Mouse (Mus musculus) CD8-positive naive resting alpha-beta T cell, adult 2 months (primary cell): Measurements from ENCODE around the gene Asah2.
A peak's percentile ranks its signal among the peaks of the same experiment; 100 is the strongest.
"Not testable (repeated sequence)": the region's sequence is repeated elsewhere in the genome, so short reads cannot be mapped to it uniquely, and the experiment has no call there.

Experiments used
- DNase-seq, 2 experiments: peaks; one replicate each; pipeline ENCODE4 v3.0.0; 2022; ENCODE audit warnings: low read depth in 2 of 2, low spot score in 2 of 2

Asah2 gene

DNA sequence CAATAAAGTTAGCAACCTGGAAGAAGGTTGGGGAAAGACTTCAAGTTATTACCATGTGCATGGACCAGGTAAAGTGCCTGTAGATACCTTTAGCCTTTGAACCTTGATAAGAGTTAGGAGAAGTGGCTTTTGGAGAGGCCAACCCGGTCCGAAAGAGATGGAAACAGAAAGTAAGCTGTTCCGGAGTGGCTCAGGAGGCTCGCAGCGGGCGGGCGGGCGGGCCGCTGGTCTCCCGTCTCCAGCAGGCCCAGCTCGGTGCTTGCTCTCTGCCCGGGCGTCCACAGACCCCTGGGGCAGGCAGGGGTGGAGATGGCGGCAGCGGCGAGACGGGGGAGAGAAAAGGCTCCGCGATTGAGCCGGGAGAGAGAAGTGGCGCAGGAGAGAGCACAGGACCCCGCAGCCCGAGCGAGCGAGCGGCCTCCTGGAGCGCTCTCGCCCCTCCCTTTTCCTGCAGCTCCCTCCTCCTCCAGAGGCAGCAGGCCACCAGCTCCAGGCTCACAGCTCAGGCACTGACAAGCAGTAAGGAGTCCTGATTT lies at the start of gene Asah2:
Gene Asah2, minus strand, starts transcription at position 441 of the 536 bp plus-strand sequence.
- peak; percentile 44 to 64 for DNase-seq

GRCm38 (mm10) chr19:32157045-32157444 lies 49.0 kb upstream of the Asah2 start:
- no peak for DNase-seq

DNA sequence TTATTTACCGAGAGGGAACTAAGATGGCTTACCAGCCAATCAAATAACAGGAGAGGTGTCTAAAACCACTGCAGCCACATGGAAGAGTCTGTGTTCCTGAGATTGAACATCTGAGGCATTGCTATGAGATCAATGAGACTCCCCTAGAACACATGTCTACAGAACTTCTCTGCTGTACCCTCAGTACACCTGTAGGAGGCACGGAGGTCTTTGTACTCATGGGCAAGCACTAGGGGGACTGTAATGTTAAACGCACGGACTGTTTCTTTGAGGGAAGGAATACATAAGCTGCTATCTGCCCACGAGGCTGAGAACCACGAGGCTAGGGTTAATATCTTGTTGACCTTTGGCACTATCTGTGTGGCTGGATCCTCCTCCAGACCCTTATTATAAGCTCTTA lies 44.5 kb upstream of the Asah2 start:
- no peak for DNase-seq

GRCm38 (mm10) chr19:32148710-32149109 lies 40.7 kb upstream of the Asah2 start:
- DNase-seq, result no peak

DNA sequence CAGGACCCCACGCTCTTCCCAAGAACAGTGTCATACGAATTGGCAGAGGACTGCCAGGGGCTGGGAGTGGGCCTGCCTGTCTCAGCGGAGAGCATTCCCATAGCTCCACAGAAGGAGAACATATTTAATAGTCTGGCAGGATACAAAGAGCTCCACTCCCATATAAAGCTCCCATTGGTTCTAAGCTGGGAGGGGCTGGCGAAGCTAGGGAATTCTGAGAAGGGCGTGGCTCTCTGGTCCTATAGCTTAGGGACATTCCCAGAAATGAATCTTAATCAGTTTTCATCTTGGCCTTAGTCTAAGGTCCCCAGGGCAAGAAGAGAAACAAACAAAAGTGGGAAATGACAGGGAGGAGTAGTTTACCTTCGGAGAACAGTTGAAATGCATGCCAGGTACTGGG lies 34.4 kb upstream of the Asah2 start:
- DNase-seq, result no peak

DNA sequence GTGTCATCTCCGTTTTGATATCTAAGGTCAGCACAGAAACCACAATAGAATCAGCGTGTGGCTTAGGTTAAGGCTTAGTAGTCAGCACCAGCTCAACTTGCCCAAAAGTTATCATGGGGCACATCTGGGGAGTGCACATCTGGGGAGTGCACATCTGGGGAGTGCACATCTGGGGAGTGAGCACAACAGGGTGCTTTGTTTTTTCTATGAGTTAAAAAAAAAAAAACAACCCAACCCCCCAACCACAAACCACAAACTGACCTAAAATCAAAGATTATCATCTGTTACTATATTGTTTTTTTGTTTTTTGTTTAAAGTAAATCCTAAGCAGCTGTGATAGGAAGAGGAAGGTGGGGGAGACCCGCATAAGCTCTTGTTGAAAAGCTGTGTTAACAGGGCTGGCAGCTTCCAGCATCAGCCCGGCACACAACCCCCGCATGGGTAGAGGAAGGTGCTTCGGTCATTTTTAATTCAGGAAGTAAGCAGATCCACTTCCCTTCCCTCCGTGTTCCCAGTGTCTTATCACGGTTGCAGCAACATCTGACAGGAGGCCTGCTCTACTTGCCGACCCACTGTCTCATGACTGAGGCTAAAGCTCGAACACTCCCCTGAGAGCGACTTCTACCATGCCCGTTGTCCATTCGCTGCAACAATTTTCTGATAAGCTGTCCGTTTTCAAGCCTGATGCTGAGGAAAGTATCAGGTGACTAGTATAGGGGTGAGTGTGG lies 30.5 kb upstream of the Asah2 start:
- DNase-seq, result no peak

GRCm38 (mm10) chr19:32137904-32138303 lies 29.9 kb upstream of the Asah2 start:
- DNase-seq, result no peak

DNA sequence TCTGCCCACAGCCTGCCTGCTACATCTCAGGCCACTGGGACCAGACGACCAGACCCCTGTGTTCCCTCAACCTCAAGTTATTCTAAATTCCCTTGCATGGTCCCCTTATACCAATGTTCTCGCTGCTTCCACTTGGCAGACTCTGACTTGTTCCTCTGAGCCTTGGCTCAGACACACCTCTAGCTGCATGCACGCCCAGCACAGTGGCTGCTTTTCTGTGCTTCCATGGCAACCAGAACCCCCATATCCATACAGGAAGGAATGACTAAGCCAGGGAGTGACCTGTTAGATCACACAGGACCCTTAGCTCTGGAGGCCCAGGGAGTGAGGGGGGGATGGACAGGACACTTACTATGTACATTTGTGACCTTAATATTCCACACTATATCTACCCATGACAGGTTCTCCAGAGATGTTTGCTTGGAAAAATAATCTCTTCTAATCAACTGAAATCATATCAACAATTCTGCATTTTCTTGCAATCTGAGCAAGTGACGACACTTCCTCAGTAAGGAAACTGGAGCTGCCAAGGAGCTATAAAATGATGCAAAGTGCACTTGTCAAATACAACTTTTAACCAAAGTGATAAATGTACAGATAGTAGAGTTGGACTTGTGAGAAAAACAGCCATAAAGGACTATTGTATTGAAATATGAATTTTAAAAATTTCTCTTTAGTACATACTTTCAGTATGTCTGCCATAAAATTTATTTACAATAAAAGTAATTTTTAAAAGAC lies 29.0 kb upstream of the Asah2 start:
- DNase-seq, result no peak

- not testable (repeated sequence) for DNase-seq
Measured at GRCm38 (mm10) chr19:32131707-32132488, 23.9 kb upstream of the Asah2 start.

GRCm38 (mm10) chr19:32129281-32129680 lies 21.3 kb upstream of the Asah2 start:
- no peak for DNase-seq

DNA sequence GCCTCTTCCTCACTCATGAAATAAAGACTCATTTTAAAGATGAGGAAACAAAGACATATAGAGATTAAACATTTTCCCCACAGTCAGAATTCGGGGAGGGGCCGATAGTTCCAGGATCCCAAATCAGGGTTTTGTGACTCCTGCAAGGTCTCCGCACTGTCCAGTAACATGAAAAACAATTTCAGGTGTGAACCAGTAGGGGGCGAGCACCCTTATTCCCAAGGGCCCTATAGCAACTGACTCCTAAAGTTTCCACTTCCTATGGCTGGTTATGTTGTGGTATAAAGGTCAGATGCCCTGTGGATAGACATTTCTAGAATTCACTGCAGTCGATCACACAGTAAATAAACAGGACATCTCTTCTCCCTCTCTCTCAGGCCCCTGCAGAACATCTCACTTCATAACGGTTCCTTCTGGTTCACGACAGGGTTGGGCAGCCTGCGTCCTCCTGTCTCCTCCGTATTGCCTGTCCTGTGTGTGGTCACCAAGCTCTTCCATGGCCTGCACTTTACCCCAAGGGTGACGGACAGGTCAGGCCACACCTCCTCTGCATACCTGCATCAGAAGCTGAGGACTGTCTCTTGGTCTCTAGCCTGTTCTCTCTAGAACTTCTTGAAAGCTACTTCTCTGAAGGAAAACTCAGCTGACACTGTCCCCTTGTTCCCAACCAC lies 19.3 kb upstream of the Asah2 start:
- no peak for DNase-seq

GRCm38 (mm10) chr19:32124155-32124554 lies 16.1 kb upstream of the Asah2 start:
- no peak for DNase-seq

GRCm38 (mm10) chr19:32123196-32123595 lies 15.2 kb upstream of the Asah2 start:
- DNase-seq, result no peak

DNA sequence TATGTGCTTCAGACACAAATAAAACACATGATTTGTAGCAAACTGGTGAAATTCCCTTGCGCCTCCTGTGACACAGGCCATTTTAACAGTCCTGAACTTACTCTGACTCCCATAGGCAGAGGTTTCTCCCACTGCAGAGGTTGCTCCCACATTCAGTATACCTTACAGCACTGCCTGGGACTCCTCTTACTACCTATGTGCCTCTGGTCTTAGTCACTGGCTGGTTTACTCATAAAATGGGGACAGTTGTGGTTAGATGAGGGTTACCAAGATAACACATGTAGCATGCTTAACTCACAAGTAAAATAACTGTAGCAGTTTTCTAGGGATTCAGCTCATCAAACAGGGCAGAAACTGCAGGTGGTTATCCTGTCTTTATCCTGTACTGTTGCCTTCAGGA lies 12.8 kb upstream of the Asah2 start:
- no peak for DNase-seq

DNA sequence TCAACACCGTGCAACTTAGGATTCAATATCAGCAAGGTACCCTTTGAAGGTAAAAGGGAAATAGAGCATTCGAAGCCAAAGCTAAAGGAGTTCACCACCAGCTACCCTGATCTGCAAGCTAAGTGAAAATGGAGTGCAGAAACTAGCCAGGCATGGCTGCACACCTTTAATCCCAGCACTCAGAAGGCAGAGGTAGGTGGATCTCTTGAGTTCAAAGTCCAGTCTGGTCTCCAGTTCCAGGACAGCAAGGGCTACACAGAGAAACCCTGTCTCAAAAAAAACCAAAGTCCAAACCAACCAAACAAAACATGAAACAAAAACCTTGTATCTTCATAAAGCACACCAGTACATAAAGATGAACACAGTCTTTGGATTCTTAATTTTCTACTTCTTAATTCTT lies 11.7 kb upstream of the Asah2 start:
- DNase-seq, result no peak

GRCm38 (mm10) chr19:32118496-32118895 lies 10.5 kb upstream of the Asah2 start:
- no peak for DNase-seq

- DNase-seq, result no peak
Measured at GRCm38 (mm10) chr19:32117484-32118018, 9.5 kb upstream of the Asah2 start.

DNA sequence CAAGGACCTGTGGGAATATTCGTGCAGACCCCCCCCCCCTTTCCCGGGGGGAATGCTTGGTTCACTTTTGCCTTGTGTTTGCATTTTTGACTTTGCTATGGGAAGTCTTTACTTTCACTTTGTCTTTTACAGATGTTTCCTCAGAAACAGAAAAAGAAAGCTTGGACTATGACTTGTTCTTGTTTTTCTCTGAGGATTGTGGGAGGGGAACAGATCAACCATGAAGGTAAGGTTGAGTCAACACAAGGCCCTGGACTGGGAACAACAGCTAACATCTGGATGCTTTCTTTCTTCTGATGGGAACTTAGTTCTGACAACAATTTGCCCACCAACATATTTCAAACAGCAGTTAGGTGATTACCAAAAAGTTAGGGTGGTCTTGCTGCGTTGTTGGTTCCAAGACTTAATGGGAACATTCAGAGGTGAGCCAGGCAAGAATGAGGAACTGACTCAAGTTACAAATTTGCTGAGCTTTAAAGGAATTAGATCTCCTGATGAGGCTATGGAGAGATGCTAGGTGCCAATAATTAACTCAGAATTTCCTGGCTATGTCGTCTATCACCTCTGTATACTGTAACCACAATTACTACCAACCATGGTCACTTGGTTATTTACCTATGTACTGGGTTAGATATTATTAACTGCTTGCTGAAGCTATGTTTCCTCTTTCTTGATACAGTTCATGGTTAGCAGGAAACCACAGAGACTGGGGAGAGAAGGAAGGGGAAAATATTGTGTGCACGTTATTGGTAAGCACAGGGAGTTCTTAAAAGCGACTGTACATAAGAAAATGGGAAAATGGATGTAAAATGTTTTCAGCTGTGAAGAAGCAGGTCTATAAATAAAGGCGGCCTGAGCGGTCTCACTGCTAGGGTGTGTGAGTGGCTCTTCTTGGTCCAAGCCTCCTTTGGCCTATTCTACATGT lies 4.1 kb upstream of the Asah2 start:
- DNase-seq, result no peak

DNA sequence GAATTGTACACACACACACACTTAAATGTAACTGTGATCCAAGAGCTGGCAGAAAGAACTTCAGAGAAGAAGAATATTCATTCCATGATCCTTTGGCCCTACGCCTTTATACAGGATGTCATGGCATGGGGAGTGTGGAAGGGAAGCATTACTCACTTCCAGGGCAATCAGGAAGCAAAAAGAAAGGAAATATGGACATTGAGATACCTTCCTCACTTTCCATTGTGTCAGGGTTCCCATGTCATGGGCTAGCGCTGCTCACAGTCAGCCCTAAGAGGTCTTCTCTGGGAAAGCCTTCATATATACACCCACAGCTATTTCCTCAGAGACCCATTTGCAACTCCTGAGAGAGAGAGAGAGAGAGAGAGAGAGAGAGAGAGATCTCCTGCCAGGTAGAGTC lies 1.3 kb downstream of the Asah2 start:
- DNase-seq, result no peak

- DNase-seq, result no peak
Measured at GRCm38 (mm10) chr19:32104217-32104616, 3.8 kb downstream of the Asah2 start.
